Mouse (Mus musculus): ENCODE results near the gene Dab1.

DNA sequence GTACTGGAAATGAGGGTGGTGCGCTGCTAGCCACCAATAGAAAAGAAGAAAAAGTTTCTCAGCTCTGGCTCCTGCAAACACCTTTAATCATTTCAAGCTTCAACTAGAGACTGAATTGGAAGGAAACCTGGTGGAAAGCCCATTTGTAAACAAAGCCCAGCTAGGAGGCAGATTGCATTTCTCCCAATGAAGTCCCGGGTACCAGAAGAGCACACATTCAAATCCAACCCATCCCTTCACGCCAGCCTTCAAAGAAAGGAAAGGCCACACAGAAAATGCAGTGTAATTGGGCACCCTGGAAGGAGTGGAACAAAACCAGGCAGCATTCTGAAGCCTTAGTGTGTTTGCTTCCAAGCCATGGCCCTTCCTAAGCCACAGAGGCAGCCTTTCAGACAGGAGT, 776.4 kb downstream of the Dab1 start:
- TF ChIP-seq POLR2A (IDR thresholded peaks at IDR 0.05; ENCODE audit: borderline replicate concordance, control insufficient read depth, low read depth, low read length): no peak
- TF ChIP-seq CTCF (IDR thresholded peaks at IDR 0.05; ENCODE audit: control insufficient read depth, insufficient read depth, low read length): no peak
